Mouse (Mus musculus) ES-E14 (cell line): ENCODE data around the gene Slc25a45. TPM values are rescaled to one million over a fixed set of nuclear protein-coding genes. Genes with fewer than 3 reads are reported as not detected.

Experiments
- DNase-seq: peaks from one replicate; pipeline ENCODE4 v3.0.0-alpha.2; 2013; ENCODE audit warnings: low read depth, low spot score
- H3K27ac ChIP-seq: 2 replicates; pipeline ENCODE4 v1.5.1; 2012; ENCODE audit warnings: low read depth, mild to moderate bottlenecking, low read length, moderate library complexity, mixed read lengths; ENCODE audit not compliant: poor library complexity, insufficient read depth, severe bottlenecking
- H3K36me3 ChIP-seq: 2 replicates; pipeline ENCODE4 v1.6.1; 2012; ENCODE audit warnings: mild to moderate bottlenecking, low read length, moderate library complexity, mixed read lengths; ENCODE audit not compliant: control insufficient read depth, poor library complexity, insufficient read depth, severe bottlenecking
- H3K4me1 ChIP-seq, 2 experiments: fragments of 150-350 bp in 1 of 2; sonication (generic) in 1 of 2; 2 replicates each; pipeline ENCODE4 v1.6.1; 2012; ENCODE audit warnings: low read length in 2 of 2, mild to moderate bottlenecking in 1 of 2, mixed read lengths in 1 of 2; ENCODE audit not compliant: control insufficient read depth in 2 of 2, insufficient read depth in 2 of 2, poor library complexity in 1 of 2
- H3K4me3 ChIP-seq, 2 experiments: fragments of 150-350 bp in 1 of 2; sonication (generic) in 1 of 2; 2 replicates each; pipeline ENCODE4 v1.5.1; 2012; ENCODE audit warnings: low read length in 2 of 2, low read depth in 1 of 2, mild to moderate bottlenecking in 1 of 2, mixed read lengths in 1 of 2; ENCODE audit not compliant: insufficient read depth in 1 of 2, poor library complexity in 1 of 2, severe bottlenecking in 1 of 2
- H3K9ac ChIP-seq: 2 replicates; pipeline ENCODE4 v1.6.1; 2012; ENCODE audit warnings: low read depth, mild to moderate bottlenecking, low read length, mixed read lengths; ENCODE audit not compliant: poor library complexity, insufficient read depth, severe bottlenecking
- H3K9me3 ChIP-seq: fragments of 150-350 bp; sonication (generic); 2 replicates; pipeline ENCODE4 v1.6.1; 2012; ENCODE audit warnings: low read depth, mild to moderate bottlenecking, low read length; ENCODE audit not compliant: control insufficient read depth, insufficient read depth
- CHD2 ChIP-seq: IDR thresholded peaks from 2 replicates; pipeline ENCODE4 v1.6.1; 2014; ENCODE audit warnings: mild to moderate bottlenecking, low read depth, low read length, inconsistent platforms
- HCFC1 ChIP-seq: IDR thresholded peaks from 2 replicates; pipeline ENCODE4 v1.6.1; 2012; ENCODE audit warnings: low read length, inconsistent platforms, borderline replicate concordance; ENCODE audit not compliant: insufficient read depth
- MAFK ChIP-seq: IDR thresholded peaks from 2 replicates; pipeline ENCODE4 v1.6.1; 2014; ENCODE audit warnings: mild to moderate bottlenecking, low read depth, low read length, inconsistent platforms; ENCODE audit not compliant: insufficient read depth
- ZC3H11A ChIP-seq: IDR thresholded peaks from 2 replicates; pipeline ENCODE4 v1.6.1; 2012; ENCODE audit warnings: low read depth, mild to moderate bottlenecking, inconsistent platforms, low read length, borderline replicate concordance
- ZNF384 ChIP-seq: IDR thresholded peaks from 2 replicates; pipeline ENCODE4 v1.6.1; 2012; ENCODE audit warnings: low read depth, low read length, inconsistent platforms
- in situ Hi-C, 2 experiments: fragments of 600-800 bp; cut with MboI; formaldehyde crosslinking; loops; one replicate each; pipeline ENCODE4 v1.15.1; 2025; ENCODE audit warnings: low sequenced_read_pairs in 2 of 2, inconsistent platforms in 1 of 2; ENCODE audit not compliant: unreplicated experiment in 2 of 2
- total RNA-seq: library from RNA; depleted of rRNA; stranded (reverse); fragments of 300-350 nt; gene quantifications from 2 replicates; pipeline ENCODE4 v1.2.3, GENCODE M21; 2012

Gene Slc25a45
- total RNA-seq, 1 experiment = 1.2 TPM

DNA sequence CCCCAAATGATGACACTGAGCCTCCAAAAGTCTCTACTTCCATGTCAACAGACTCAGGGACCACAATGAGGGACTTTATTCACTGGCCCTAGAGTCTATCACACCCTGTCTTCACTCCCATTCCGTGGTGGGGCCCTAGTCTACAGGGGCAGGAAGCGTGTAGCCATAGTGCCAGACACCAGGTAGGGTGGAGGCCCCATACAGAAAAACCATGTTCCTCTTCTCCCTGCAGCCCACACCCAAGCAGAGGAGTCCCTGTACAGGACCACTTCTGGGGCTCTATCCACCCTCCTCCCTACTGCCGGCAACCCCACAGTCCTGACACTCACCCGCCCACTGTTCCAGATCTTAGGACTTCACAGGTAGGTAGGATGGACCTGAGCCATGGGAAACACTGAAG is 5.1 kb upstream of the Slc25a45 start:
- Histone ChIP-seq H3K9ac (no peak overlapping the region), H3K4me3 (no peak overlapping the region), H3K4me1 (peaks cover 0 to 14% of the 10 kb centered on the region in 2 experiments; a peak in 2 of 4 replicates), H3K27ac (no peak overlapping the region), H3K36me3 (peaks cover 30% of the 10 kb centered on the region; the same call in 1 of the 2 replicates), H3K9me3 (no peaks in the 10 kb centered on the region)
- in situ Hi-C loops = no loop called here
- DNase-seq = no peak
- TF ChIP-seq HCFC1 (no peak), ZC3H11A (no peak), MAFK (no peak), ZNF384 (no peak), CHD2 (no peak)

- Histone ChIP-seq H3K36me3 (peaks cover 25% of the 10 kb centered on the region; the same call in 1 of the 2 replicates), H3K9me3 (no peaks in the 10 kb centered on the region), H3K4me3 (no peak overlapping the region), H3K4me1 (peaks cover 2 to 14% of the 10 kb centered on the region in 2 experiments; a peak in 2 of 4 replicates), H3K9ac (no peak overlapping the region), H3K27ac (no peak overlapping the region)
- no peak for DNase-seq
- in situ Hi-C loops = no loop called here
- TF ChIP-seq ZNF384 = no peak
Measured at GRCm38 (mm10) chr19:5872931-5873556, 4.6 kb upstream of the Slc25a45 start.

DNA sequence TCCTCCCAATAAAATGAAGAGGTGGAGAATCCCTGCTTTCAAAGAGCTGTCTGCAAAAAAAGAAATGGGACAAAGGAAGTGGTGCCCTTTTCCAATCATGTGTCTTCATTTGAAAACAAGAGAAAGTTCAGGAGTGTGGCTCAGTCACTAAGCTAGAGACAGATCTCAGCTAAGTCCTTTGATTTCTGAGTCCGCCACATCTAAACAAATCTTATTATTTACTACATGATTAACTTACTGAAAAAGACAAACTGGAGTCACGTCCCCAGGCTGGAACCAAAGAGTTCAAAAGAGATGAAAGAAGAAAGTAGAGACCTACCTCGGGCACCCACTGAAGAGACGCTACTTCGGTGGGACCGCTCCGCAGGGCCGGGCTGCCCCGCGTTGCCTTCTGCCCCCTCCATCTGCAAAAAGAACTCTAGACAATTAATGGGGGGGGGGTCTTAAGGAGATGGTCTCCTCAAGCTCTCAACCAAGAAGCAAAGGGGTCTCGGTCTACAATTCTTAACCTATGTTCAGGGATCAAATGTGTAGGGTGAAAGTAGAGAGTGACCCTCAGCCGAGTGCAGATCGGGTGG is 3.1 kb upstream of the Slc25a45 start:
- H3K9me3 ChIP-seq = no peaks in the 10 kb centered on the region
- no peak overlapping the region for H3K27ac ChIP-seq
- peak overlapping the region; percentile 85 to 88 for H3K4me3 ChIP-seq
- H3K9ac ChIP-seq = peak overlapping the region; percentile 82
- DNase-seq = no peak
- peaks cover 2 to 17% of the 10 kb centered on the region in 2 experiments; a peak in 2 of 4 replicates for H3K4me1 ChIP-seq
- no peak for TF ChIP-seq ZNF384
- TF ChIP-seq ZC3H11A = no peak
- TF ChIP-seq HCFC1 = no peak
- TF ChIP-seq MAFK = no peak
- TF ChIP-seq CHD2 = no peak
- H3K36me3 ChIP-seq = peaks cover 20% of the 10 kb centered on the region; the same call in 1 of the 2 replicates
- in situ Hi-C loops = no loop called here

GRCm38 (mm10) chr19:5874969-5875480 is 2.6 kb upstream of the Slc25a45 start, which contains the start of gene Frmd8:
Gene Frmd8, minus strand, starts transcription at chr19:5875274.
- DNase-seq = peak; percentile 96
- peaks cover 2 to 17% of the 10 kb centered on the region in 2 experiments; a peak in 2 of 4 replicates for H3K4me1 ChIP-seq

More at GRCm38 (mm10) chr19:5874969-5875480, 2.6 kb upstream of the Slc25a45 start, which contains the start of gene Frmd8:
- peak within 1 kb of the TSS; percentile 82 for H3K9ac ChIP-seq
- in situ Hi-C loops = loop anchor here in 1 of 2 experiments (5.0 kb wide), 1 partner anchor 88 kb away; no protein-coding TSS in a partner anchor
- peak within 1 kb of the TSS; percentile 85 to 88 for H3K4me3 ChIP-seq
- TF ChIP-seq ZC3H11A = no peak
- TF ChIP-seq HCFC1 = no peak
- no peak for TF ChIP-seq ZNF384
- no peak for TF ChIP-seq CHD2
- TF ChIP-seq MAFK = no peak
- H3K27ac ChIP-seq = no peak within 1 kb of the TSS
- peaks cover 17% of the 10 kb centered on the region; the same call in 1 of the 2 replicates for H3K36me3 ChIP-seq
- no peaks in the 10 kb centered on the region for H3K9me3 ChIP-seq
